Mouse (Mus musculus): ENCODE measurements at regions not wholly inside any gene's neighbourhood (a gene's known extent, or its start where the extent isn't known, plus 50 kb on each side); places are given as distances from the start of the nearest gene placed in this dataset.

DNA sequence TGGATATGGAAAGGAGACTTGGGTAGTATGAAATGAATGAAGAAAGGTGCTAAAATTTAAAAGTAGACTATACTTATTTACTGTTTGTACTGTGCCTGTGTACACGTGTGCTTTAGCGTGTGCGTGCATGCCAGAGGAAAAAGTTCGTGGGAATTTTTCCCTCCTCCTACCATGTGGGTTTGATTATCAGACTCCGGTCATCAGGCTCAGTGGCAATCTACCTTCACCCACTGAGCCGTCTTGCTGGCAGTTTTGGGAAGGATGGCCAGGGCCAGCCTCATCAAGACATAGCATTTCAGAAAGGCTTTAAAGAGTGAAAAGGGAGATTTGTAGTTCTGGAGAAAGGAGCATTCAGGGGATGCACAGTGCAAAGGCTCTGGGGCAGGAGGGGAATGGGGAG, 87.0 kb upstream of the Tpm1 start:
- Histone ChIP-seq H3K27ac (ENCODE audit: control insufficient read depth, insufficient read depth, low read length) (no peak overlapping the region), H3K4me1 (replicated peaks; ENCODE audit: control insufficient read depth, insufficient read depth, low read length) (no peaks in the 10 kb centered on the region), H3K27me3 (ENCODE audit: control insufficient read depth, insufficient read depth, low read length) (no peaks in the 10 kb centered on the region), H3K36me3 (ENCODE audit: control insufficient read depth, insufficient read depth, low read length) (no peaks in the 10 kb centered on the region), H3K4me3 (ENCODE audit: control insufficient read depth, insufficient read depth, low read length) (no peak overlapping the region)
- TF ChIP-seq POLR2A (IDR thresholded peaks at IDR 0.05; ENCODE audit: control insufficient read depth, extremely low read depth, insufficient read depth, low read length, poor library complexity) (no peak), CTCF (IDR thresholded peaks at IDR 0.05; ENCODE audit: borderline replicate concordance, control insufficient read depth, extremely low read depth, insufficient read depth, low read length, poor library complexity) (no peak)
- DNase-seq, result no peak
- 94% methylated on average over 6 of the region's 6 CpGs for WGBS

DNA sequence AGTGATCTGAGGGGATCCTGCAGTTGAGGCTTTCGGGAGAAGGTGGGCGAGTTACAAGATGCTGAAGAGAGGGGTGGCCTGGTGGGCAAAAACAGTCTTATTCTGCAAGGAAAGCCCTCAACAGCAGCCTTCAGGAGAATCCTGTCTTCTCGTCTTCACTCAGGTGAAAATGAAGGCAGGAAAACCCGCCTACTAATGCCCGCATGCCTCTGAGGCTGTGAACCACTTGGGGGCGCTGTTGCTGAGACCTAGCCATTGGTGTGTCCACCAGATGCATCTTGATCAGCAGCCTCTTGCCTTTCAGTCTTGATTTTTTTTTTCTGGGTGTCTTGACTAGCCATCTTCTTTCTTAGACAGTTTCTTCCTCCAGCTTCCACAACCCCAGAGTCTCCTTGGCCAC, 85.2 kb upstream of the Tpm1 start:
- TF ChIP-seq CTCF (IDR thresholded peaks at IDR 0.05; ENCODE audit: borderline replicate concordance, control insufficient read depth, extremely low read depth, insufficient read depth, low read length, poor library complexity), result no peak
- TF ChIP-seq POLR2A (IDR thresholded peaks at IDR 0.05; ENCODE audit: control insufficient read depth, extremely low read depth, insufficient read depth, low read length, poor library complexity), result no peak
- H3K27me3 ChIP-seq (ENCODE audit: control insufficient read depth, insufficient read depth, low read length), result no peaks in the 10 kb centered on the region
- WGBS, result 78% methylated on average over 6 of the region's 6 CpGs

GRCm38 (mm10) chr9:67132370-67132769, 83.2 kb upstream of the Tpm1 start:
- H3K27me3 ChIP-seq (ENCODE audit: control insufficient read depth, insufficient read depth, low read length), result no peaks in the 10 kb centered on the region
- no peak overlapping the region for H3K4me3 ChIP-seq (ENCODE audit: control insufficient read depth, insufficient read depth, low read length)
- WGBS, result 76% methylated on average over 5 of the region's 5 CpGs
- no peak overlapping the region for H3K27ac ChIP-seq (ENCODE audit: control insufficient read depth, insufficient read depth, low read length)
- TF ChIP-seq CTCF (IDR thresholded peaks at IDR 0.05; ENCODE audit: borderline replicate concordance, control insufficient read depth, extremely low read depth, insufficient read depth, low read length, poor library complexity) (no peak), POLR2A (IDR thresholded peaks at IDR 0.05; ENCODE audit: control insufficient read depth, extremely low read depth, insufficient read depth, low read length, poor library complexity) (no peak)
- H3K36me3 ChIP-seq (ENCODE audit: control insufficient read depth, insufficient read depth, low read length), result no peaks in the 10 kb centered on the region
- DNase-seq, result no peak
- H3K4me1 ChIP-seq (replicated peaks; ENCODE audit: control insufficient read depth, insufficient read depth, low read length), result no peaks in the 10 kb centered on the region

More for the DNA sequence above, 85.2 kb upstream of the Tpm1 start:
- Histone ChIP-seq H3K36me3 (ENCODE audit: control insufficient read depth, insufficient read depth, low read length) (no peaks in the 10 kb centered on the region), H3K4me1 (replicated peaks; ENCODE audit: control insufficient read depth, insufficient read depth, low read length) (no peaks in the 10 kb centered on the region), H3K4me3 (ENCODE audit: control insufficient read depth, insufficient read depth, low read length) (no peak overlapping the region), H3K27ac (ENCODE audit: control insufficient read depth, insufficient read depth, low read length) (no peak overlapping the region)
- DNase-seq, result no peak

DNA sequence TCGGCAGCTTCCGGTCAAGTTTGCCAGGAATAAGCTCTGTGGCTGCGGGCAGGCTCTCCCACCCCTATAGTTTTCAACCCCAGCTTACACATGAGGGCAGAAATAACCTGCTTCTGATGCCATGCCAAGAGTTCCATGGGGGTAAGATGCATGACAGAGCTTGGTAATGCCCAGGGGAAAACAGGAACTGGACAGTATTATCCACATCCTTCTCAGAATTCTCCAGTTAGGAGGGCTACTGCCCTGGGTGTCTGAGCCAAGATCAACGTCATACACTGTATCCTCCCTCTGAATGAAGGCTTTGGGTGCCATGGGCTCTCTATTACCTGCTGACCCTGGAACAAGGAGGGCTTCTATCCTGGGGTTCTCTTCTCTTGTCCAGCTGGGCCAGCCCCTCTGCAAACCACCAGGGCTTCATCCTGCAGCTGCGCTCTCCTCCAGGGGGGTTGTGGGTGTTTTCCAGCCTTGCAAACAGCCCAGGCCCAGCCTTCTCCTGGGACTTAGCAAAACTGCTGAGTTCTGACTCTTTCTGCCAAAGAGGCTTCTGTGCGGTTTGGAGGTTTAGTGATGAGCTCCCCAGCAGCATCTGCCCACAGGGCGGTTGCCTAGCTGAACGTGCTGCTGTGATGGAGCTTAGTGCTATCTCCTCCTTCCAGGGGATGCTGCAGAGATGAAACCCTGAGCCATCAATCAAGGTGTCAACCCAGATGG, 81.7 kb upstream of the Tpm1 start:
- Histone ChIP-seq H3K4me3 (ENCODE audit: control insufficient read depth, insufficient read depth, low read length) (no peak overlapping the region), H3K27me3 (ENCODE audit: control insufficient read depth, insufficient read depth, low read length) (no peaks in the 10 kb centered on the region), H3K27ac (ENCODE audit: control insufficient read depth, insufficient read depth, low read length) (no peak overlapping the region), H3K4me1 (replicated peaks; ENCODE audit: control insufficient read depth, insufficient read depth, low read length) (no peaks in the 10 kb centered on the region), H3K36me3 (ENCODE audit: control insufficient read depth, insufficient read depth, low read length) (no peaks in the 10 kb centered on the region)
- DNase-seq, result no peak
- WGBS, result 90% methylated on average over 8 of the region's 8 CpGs
- TF ChIP-seq CTCF (IDR thresholded peaks at IDR 0.05; ENCODE audit: borderline replicate concordance, control insufficient read depth, extremely low read depth, insufficient read depth, low read length, poor library complexity) (no peak), POLR2A (IDR thresholded peaks at IDR 0.05; ENCODE audit: control insufficient read depth, extremely low read depth, insufficient read depth, low read length, poor library complexity) (no peak)

GRCm38 (mm10) chr9:67129891-67130290, 80.7 kb upstream of the Tpm1 start:
- no peak overlapping the region for H3K4me3 ChIP-seq (ENCODE audit: control insufficient read depth, insufficient read depth, low read length)
- WGBS, result 92% methylated on average over 3 of the region's 3 CpGs
- no peak for DNase-seq
- no peak overlapping the region for H3K27ac ChIP-seq (ENCODE audit: control insufficient read depth, insufficient read depth, low read length)
- no peaks in the 10 kb centered on the region for H3K36me3 ChIP-seq (ENCODE audit: control insufficient read depth, insufficient read depth, low read length)
- TF ChIP-seq POLR2A (IDR thresholded peaks at IDR 0.05; ENCODE audit: control insufficient read depth, extremely low read depth, insufficient read depth, low read length, poor library complexity), result no peak
- H3K4me1 ChIP-seq (replicated peaks; ENCODE audit: control insufficient read depth, insufficient read depth, low read length), result no peaks in the 10 kb centered on the region
- H3K27me3 ChIP-seq (ENCODE audit: control insufficient read depth, insufficient read depth, low read length), result no peaks in the 10 kb centered on the region

- DNase-seq, result no peak
- no peaks in the 10 kb centered on the region for H3K36me3 ChIP-seq (ENCODE audit: control insufficient read depth, insufficient read depth, low read length)
- H3K27ac ChIP-seq (ENCODE audit: control insufficient read depth, insufficient read depth, low read length), result no peak overlapping the region
- H3K27me3 ChIP-seq (ENCODE audit: control insufficient read depth, insufficient read depth, low read length), result no peaks in the 10 kb centered on the region
- H3K4me3 ChIP-seq (ENCODE audit: control insufficient read depth, insufficient read depth, low read length), result no peak overlapping the region
- H3K4me1 ChIP-seq (replicated peaks; ENCODE audit: control insufficient read depth, insufficient read depth, low read length), result no peaks in the 10 kb centered on the region
- WGBS, result 89% methylated on average over 3 of the region's 3 CpGs
- TF ChIP-seq POLR2A (IDR thresholded peaks at IDR 0.05; ENCODE audit: control insufficient read depth, extremely low read depth, insufficient read depth, low read length, poor library complexity), result no peak
- no peak for TF ChIP-seq CTCF (IDR thresholded peaks at IDR 0.05; ENCODE audit: borderline replicate concordance, control insufficient read depth, extremely low read depth, insufficient read depth, low read length, poor library complexity)
Observed at GRCm38 (mm10) chr9:67129095-67129494, 79.9 kb upstream of the Tpm1 start.

DNA sequence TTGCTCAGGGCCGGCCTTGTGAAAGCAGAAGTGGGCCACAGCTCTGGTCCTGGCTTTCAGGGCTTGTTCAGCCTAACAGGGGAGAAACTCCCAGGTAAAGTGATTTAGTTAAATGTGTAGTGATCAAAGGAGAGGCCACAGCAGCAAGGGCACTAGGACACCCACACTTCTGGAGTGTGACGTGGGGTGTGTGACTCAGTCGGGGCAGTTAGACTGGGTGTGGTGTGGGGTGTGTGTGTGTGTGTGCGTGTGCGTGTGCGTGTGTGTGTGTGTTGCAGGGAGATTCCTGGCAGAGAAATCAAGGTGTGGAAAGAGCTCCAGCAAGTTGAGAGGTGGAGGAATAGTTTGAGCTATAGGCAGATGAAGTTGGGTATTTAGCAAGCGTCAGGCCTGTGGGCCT, 72.5 kb upstream of the Tpm1 start:
- Histone ChIP-seq H3K4me3 (ENCODE audit: control insufficient read depth, insufficient read depth, low read length) (no peak overlapping the region), H3K27me3 (ENCODE audit: control insufficient read depth, insufficient read depth, low read length) (no peaks in the 10 kb centered on the region), H3K27ac (ENCODE audit: control insufficient read depth, insufficient read depth, low read length) (no peak overlapping the region), H3K36me3 (ENCODE audit: control insufficient read depth, insufficient read depth, low read length) (no peaks in the 10 kb centered on the region), H3K4me1 (replicated peaks; ENCODE audit: control insufficient read depth, insufficient read depth, low read length) (no peaks in the 10 kb centered on the region)
- TF ChIP-seq CTCF (IDR thresholded peaks at IDR 0.05; ENCODE audit: borderline replicate concordance, control insufficient read depth, extremely low read depth, insufficient read depth, low read length, poor library complexity) (no peak), POLR2A (IDR thresholded peaks at IDR 0.05; ENCODE audit: control insufficient read depth, extremely low read depth, insufficient read depth, low read length, poor library complexity) (no peak)
- WGBS, result 97% methylated on average over 7 of the region's 7 CpGs
- DNase-seq, result no peak

All from thymus, adult 2 months (tissue).